Mouse (Mus musculus): Measurements from ENCODE around the gene Thtpa. TPM values are rescaled to one million over a fixed set of nuclear protein-coding genes. Genes with fewer than 3 reads are reported as not detected.

The Thtpa gene
- total RNA-seq, 4 experiments from 2014 or later: 19.5 to 23.2 (median 22.3) TPM

DNA sequence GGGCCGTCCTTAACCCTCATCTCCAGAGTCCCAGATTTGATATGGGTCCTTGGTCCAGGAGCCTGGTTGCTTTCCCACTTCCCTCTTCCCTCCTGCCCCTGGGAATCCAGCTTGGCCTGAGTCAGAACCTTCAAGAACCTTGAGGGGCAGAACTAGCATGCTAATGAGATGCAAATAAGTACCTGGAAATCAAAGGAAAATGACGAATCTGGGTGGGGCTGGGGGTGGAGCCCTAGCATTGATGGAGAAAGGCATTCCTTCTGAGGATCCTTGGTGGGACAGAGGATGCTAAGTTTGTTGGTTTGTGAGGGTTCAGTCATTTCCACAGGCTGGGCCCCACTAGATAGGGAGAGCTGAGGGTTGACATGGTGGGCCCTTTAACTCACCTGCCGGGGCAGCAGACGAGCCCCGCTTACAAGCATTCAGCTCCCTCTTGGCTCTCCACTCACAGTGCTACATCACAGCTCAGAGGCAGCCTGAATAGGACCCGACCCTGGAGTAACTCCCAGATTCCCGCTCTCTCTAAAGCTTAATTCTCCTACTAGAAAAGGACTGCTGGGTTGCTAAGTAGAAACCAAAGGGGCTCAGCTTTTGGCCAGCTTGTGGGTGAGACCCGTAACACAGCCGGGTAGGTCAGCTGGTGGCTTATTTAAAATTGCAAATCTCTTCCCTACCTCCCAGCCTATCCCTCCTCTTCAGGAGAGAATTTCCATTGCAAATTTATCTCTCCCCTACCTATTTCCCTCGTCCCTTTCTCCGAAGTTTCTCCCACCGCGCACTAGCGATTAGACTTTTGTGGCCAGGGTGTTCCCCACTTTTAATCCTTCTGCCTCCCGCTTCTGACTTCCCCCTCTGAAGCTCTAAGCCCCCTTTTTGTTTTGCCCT is 16.9 kb upstream of the Thtpa start:
- no peak for DNase-seq (ENCODE audit: low spot score in 2 of 2)

DNA sequence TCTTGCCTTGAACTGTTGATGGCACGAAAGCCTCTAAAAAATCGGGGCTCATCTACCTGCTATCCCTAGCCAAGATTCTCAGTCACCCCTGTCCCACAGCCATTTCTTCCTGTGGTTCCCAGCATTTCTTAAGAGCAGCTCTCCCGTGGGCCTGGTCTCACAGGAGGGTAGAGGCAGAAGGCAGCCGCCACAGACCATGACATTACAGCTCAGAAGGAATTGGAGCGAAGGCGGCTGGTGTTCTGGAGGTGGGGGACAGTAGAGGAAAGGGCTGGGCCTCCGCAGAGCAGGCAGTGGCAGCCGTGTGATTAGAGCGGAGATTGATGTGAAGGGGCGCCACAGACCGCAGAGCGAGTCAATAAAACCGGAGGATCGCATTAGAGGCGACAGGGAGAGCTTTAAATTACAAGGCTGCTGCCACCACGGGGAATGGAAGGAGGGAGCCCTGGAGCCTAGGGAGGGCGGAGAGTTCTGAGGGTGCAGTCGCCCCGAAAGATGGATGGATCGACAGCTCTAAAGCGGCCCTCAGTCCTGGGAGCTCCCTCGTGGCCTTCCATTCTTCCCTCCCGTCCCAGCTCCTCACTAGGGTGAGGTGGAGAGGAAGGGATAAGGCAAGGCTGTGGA is 16.1 kb upstream of the Thtpa start:
- DNase-seq (ENCODE audit: low spot score in 2 of 2): no peak

DNA sequence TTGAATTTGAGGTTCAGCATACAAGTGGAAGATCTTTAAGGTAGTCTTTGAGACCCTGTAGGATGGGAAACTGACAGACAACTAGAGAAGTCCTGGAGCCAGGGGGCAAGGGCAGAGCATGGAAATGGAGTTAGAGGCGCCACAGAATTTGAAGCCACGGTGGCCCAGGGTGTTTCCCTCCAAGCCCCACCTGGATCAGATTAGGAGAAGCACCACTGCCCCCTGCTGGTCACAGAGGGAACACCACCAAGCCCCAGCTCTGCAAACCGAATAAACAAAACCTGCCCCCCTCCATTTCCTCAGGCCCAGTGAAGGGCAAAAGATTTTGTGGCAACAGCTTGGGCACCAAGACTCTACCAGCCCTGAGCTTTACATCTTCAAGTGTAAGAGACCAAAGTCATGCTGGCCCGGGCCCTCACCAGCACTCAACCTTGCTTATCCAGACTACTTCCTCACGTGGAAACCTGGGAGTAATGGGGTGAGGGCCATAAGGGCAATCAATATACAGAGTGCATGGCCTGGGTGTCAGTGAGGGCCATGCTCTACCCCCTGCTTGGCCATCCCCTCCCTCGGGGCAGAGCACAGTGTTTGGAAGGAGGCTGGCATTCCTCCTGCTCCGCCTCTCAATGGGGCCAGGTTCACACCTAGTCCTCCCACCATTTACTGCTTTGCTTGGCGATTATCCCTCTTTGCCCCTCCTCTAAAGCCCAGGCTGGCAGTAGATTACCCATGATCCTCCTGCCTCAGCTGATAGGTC is 15.2 kb upstream of the Thtpa start:
- DNase-seq (ENCODE audit: low spot score in 2 of 2): peak in 1 of 2 experiments; percentile 77

DNA sequence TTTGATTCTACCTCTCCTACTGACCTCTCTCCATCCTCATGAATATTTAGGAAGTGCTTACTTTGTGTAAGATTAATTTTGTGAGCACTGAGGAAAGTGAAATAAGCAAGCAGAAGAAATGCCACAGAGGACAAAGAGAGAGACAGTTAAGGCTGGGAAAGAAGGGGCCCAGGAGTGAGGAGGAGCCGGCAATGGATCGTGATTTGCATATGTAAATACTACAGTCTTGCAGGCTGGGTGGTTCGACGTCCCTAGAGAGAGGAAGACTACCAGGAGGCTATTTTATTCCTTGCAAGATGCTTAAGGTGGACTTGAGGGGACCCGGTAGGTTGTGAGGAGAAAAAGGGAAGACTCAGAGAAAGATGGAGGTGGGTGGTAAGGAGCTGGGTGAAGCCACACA is 13.5 kb upstream of the Thtpa start:
- DNase-seq (ENCODE audit: low spot score in 2 of 2): no peak

DNA sequence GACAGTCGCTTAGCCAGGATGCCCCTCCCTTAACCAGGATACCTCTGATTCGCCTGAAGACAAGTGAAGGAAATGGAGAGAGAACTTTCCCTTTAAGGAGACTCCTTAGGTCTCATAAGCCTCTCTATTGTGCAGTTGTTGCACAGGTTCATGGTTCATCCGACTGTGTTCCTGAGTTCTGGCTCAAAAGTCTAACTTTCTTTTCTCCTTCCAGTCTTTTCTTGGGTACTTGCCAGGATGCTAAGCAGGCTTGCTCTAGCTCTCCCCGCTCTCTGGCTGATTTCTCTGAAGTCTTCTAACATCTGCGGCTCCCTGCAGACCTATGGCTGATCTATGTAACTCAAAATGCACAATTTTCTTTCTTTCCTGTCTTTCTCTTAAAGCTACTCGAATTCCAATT is 11.1 kb upstream of the Thtpa start:
- no peak for DNase-seq (ENCODE audit: low spot score in 2 of 2)

DNA sequence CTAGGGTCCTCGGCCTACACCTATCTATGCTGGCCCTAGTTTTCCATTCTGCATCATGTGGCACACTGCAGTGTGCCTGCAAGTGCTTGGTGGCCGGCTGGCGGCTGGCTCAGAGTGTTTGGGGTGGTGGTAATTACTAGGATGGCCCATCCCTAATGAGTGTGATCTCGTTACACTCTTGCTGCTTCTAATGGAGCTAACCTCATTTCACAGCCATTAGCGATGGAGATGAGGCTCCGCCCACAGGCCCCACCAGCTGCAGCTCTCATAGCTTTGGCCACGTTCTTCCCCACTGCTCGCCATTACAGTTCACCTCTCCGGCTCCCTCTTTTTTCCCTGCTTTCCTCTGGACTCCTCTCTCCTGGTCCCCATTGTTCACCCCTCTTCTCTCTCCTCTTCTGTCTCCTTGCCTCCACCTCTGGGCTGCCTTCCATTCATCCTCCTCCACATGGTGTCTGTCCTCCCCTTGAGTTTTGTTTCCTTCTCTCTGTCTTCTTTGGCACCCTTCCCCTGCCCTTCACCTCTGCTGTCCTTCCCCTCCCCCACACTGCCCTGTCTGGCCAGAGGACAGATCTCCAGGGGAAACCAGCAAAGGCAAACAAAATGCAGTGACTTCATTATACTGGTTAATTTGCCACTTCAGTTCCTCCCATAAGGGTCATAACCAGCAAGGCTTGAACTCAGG is 9.1 kb upstream of the Thtpa start:
- no peak for DNase-seq (ENCODE audit: low spot score in 2 of 2)

DNA sequence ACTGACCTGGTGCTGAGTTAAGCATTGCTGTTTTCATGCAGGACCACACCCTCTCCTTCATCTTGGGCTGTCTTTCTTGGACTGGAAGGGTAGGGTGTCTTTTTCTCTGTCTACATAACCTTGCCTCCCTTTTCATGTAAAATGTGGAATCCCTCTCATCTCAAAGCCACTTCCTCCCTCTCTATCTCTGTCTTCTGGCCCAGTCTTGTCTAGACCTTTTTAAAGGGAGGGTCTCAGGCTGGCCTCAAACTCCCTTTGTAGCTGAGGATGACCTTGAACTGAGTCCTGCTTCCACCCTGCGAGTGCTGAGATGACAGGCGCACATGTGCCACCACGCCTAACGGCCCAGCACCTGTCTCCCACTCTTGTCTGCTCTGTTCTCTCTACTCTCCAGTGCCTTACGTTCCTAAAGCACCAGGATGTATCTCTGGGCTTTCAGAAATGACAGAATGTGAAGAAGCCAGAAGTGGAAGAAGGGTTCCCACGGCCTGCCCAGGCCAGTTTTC is 8.5 kb upstream of the Thtpa start:
- DNase-seq (ENCODE audit: low spot score in 2 of 2): no peak

DNA sequence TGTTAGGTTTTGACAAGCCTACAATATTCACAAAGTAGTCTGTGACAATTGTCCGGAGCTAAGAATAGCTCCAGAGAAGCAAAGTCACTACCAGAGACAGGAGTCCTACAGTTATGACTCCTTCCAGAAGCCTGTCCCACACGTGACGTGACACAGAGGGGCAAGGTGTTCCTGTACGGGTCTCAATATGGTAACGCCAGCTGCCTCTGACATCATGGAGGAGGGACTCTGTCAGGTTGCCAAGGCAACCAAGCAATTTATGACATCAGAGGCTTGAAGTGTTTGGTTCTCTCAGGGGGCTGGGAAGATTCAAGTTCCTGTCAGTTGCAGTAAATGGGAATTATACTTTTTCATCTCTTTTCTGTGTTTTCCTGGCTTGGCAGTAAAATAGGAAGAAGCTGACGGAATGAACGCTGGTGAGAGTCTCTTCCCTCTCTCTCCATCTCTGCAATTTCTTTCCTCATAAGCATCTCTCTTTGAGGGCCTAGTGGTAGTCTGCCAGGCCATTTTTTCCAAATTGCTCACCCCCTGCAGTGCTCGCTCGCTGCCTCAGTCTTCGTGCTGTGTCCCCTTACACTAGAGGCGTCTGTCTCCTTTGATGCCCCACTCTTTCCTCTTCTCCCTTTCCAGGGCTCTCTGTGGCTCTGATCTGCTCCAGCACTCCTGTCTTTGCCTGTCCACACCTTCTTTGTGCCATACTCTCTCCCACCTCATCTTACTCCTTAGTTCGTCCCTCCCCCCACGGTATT is 5.2 kb upstream of the Thtpa start:
- no peak for DNase-seq (ENCODE audit: low spot score in 2 of 2)

DNA sequence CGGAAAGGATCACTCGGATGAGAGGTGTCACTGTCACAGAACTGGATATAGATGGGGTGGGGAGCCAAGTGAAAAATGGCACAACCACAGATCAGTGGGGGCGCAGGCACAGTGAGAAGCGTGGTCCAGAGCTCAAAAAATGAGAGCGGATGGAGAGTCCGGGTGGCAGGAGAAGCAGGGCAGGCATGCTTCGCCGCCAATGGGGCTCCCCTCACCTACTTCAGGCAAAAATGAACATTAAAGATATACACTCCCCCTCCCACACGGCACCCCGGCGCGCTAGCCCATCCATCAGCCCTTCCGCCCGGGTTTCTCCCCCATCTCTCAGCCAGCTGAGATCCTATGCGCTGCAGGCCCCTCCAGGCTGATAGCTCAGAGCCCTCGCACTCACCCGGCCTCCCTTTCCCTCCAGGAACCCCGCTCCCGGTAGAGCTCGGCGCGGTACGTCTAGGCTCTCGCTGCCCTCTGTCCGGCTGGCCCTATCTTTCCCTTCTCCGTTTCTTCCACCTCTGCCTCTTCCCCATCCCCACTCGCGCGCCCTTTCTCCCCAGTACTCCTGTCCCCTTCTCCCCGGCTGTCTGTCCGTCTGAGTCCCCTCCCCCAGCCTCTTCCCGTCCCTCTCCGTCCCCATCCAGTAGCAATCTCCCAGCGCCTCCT is 3.2 kb upstream of the Thtpa start:
- DNase-seq (ENCODE audit: low spot score in 2 of 2): no peak

DNA sequence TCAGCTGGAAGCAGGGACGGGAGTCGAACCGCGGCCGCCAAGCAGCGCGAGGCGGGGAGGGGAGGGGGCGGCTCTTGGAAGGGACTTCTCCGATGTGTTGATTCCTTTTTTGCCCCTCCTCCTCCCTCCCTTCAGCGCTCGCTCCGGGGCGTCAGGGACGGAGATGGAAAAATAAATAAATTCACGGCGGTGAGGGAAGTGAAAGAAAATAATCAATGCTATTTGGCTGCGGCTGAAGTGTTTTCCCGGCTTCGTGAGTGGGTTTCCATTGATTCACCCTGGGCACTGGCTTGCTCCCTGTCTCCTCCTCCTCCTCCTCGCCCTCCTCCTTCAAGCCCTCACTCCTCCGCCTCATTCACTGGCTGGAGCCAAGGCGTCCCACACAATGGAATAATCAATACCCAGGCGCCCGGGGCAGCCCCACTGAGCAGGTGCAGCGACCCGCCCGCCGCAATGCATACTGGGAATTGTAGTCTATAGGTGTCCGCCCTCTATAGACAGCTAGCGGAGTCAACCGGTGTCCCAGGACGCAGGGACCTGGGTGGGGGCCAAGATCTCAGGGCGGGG is 2.5 kb upstream of the Thtpa start, which contains the start of gene Zfhx2:
TSS of gene Zfhx2 (minus strand) at position 314 of the 567 bp plus-strand sequence.
- peak; percentile 96 for DNase-seq (ENCODE audit: low spot score in 2 of 2)

DNA sequence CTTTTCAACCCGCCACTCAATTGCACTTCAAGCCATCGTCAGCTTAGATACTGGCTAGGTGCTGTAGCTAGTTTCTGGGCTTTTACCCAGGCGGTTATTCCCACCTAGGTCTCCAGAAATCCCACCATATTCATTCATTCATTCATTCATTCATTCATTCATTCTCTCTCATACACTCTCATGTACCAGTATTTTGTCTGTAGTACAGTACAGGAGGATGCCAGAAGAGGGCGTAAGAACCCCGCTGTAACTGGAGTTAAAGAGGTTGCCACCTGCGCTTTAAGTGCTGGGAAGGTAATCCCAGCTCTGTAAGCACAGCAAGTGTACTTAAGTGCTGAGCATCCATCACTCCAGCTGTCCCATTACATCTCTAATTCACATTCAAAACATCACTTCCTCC is 657 bp upstream of the Thtpa start:
- DNase-seq (ENCODE audit: low spot score in 2 of 2): no peak

DNA sequence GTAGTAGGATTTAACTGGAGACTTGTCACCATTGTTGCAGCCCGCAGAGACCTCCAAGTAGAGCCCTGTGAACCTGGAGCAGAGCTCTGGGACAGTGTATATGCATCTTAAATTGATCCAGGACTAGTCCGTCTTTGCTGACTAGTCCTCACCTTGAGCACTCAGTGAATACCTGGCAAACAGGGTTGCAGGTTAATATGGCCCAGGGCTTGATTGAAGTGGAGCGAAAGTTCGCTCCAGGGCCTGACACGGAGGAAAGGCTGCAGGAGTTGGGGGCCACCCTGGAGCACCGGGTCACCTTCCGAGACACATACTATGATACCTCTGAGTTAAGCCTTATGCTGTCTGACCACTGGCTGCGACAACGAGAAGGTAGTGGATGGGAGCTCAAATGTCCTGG is 679 bp downstream of the Thtpa start:
- DNase-seq (ENCODE audit: low spot score in 2 of 2): no peak

DNA sequence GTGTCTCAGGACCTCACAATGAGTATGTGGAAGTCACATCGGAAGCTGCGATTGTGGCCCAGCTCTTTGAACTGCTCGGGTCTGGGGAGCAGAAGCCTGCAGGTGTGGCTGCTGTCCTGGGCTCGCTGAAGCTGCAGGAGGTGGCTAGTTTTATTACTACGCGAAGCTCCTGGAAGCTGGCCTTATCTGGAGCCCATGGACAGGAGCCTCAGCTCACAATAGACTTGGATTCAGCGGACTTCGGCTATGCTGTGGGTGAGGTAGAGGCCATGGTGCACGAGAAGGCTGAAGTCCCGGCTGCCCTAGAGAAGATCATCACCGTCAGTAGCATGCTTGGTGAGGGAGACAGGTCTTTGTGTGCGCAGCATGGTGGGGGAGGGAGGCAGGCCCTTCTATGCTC is 1.1 kb downstream of the Thtpa start:
- no peak for DNase-seq (ENCODE audit: low spot score in 2 of 2)

DNA sequence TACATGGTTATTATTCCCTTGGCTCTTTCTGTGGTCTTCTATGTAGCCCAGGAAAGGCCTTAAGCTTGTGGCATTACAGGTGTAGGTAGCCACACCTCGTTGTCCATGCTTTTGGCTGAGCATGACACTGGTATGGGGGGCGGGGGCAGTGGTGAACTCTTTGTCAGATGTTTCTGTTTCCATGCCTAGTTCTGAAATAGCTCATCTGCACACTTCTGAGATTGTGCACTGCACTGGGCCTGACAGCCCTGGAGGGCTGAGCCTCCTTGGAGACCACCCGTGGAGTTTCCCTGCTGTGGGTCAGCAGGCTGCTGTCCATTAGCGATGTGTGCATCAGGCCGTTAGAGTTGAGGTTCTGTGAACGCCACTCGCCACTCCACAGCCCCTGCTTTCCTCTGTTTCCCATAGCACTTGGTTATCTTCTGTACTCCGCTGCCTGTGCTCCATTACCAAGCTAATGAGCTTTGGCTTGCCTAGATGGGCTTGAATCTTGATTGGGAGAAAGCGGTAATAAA is 2.0 kb downstream of the Thtpa start:
- no peak for DNase-seq (ENCODE audit: low spot score in 2 of 2)

DNA sequence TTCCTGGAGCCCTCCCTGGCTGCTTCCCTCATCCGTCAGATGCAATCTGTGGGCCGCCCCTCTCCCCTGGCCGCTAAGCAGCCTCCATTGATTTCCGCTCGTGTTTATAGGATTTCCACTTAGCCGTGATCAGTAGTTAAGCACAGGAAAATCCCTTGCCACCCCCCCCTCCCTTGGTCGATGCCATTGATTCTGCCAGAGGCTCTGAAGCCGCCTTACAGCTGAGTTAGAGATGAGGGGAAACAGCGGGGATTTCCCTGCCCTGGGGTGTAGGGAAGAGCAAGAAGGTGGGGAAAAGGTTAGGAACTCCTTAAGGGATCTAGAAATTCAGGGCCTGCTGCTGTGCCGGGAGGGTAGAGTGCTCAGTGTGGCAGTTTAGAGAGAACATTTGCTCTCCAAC is 3.1 kb downstream of the Thtpa start:
- DNase-seq (ENCODE audit: low spot score in 2 of 2): no peak

DNA sequence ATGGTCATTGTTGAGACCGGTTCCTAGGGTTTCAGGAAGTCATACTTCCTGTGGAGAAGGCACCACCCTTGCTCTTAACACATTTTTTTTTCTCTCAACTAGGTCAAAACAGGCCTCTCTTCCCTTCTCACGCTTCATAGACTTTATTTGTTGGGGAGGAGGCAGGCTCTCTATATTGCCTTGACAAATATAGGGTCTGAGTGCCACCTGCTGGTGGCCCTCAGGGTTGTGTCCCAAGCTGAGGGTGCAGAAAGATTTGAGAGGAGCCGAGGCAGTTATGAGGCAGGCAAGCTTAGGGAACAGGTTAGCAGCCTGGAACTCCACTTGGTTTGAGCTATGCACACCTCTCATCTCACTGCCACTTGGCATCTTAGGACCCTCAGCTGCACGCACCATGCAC is 3.5 kb downstream of the Thtpa start:
- DNase-seq (ENCODE audit: low spot score in 2 of 2): peak in 1 of 2 experiments; percentile 32

DNA sequence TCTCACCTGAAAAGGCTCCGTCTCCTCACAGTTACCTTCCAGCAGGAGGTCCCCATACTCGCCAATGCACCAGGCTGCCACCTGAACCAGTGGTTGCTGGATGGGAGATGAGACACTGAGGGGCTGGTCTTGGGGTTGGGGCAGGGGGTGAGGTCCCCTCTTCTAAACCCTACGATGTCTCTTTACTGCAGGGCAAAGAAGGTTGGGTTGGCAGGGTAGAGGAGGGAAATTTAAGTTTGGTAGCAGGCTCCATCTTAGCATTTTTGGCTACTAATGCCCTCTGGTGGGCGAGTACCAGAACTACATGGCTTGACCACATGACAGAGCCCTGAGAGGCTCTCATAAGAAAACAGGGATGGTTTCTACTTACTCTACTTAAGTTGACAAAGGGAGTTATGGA is 7.0 kb downstream of the Thtpa start:
- DNase-seq (ENCODE audit: low spot score in 2 of 2): no peak

DNA sequence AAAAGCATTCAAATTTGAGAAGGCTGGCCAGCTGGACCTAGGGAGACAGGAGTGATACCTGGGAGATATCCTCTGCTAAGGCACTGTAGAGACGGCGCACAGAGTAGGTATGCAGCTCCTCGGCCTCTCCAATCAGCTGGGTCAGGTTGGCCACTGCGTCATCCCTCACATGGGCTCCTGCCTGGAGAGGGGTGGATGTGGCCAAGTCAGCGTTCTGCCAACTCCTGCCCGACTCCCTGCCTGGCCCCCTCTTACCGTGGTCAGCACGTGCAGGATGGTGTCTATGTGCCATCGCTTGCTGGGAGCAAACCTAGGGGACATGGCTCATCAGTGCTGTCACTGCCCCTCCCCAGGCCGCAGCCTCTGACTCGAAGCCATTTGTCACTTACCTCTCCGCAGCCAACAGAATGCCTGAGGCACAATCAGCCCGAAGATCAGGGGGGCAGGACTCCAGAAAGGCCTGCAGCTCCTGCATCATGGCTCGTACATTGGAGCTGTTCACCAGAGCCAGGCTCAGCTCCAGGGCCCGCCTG is 7.7 kb downstream of the Thtpa start:
- no peak for DNase-seq (ENCODE audit: low spot score in 2 of 2)

DNA sequence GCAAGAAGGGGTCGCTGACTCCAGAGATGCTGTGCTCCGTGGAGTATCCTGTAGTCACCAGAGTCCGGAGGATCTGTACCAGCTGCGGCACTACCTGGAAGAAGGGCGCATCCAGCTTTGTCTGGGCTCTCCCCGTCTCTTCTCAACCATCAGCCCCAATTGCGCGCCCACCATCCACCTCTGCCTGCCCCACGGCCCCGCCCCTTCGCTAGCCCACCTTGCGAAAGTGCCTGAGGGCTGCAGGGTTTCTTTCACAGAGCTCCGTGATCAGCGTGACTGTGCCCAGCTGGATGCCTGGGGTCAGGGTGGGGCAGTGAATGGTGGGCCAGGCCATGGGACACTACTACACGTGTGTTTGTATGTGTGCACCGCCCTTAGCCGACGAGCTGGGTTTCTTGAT is 9.8 kb downstream of the Thtpa start:
- DNase-seq (ENCODE audit: low spot score in 2 of 2): no peak

Measured in layer of hippocampus, adult 8-10 months (tissue).